ENCODE assay signal across 8 mouse cellular contexts in genomic region chr5:90364526-90364925, GRCm38 (mm10). TPM values are rescaled to one million over a fixed set of nuclear protein-coding genes. Genes with fewer than 3 reads are reported as not detected.
DNase-seq lines count a peak whose midpoint lies in the region; ATAC-seq and TF ChIP-seq lines count a peak whose summit lies in the region.

No protein-coding gene starts in this region.

- no peaks in the 10 kb centered on the region for H3K27me3 ChIP-seq in cerebellum, adult 2 months (ENCODE audit: control insufficient read depth, insufficient read depth, low read length)
- H3K27me3 ChIP-seq in hindbrain, embryonic 10.5 days (ENCODE audit: insufficient read depth, poor library complexity, severe bottlenecking): no peaks in the 10 kb centered on the region
- no peaks in the 10 kb centered on the region for H3K27me3 ChIP-seq in lung, embryonic 14.5 days (ENCODE audit: insufficient read depth, low read length)

- under 1% methylated on average over 6 of the region's 6 CpGs for WGBS in cerebellum, adult 2 months
- 6% methylated on average over 6 of the region's 6 CpGs for WGBS in hindbrain, embryonic 10.5 days
- 3% methylated on average over 6 of the region's 6 CpGs for WGBS in lung, embryonic 14.5 days

- peak; percentile 87 for DNase-seq in MN1 (ENCODE audit: low spot score)
- peak; percentile 63 to 76 for DNase-seq in cerebellum, adult 2 months
- DNase-seq in forelimb bud, embryonic 11.5 days (ENCODE audit: low read depth, low spot score): peak; percentile 44
- peak; percentile 32 for DNase-seq in hindbrain, embryonic 10.5 days (ENCODE audit: low spot score)
- DNase-seq in layer of hippocampus, adult 9-10 months (ENCODE audit: low spot score): peak; percentile 86
- peak; percentile 90 for DNase-seq in lung, embryonic 14.5 days
- DNase-seq in ovary, postnatal 36 days (ENCODE audit: low spot score): peak; percentile 20
- DNase-seq in thymus, postnatal 36 days: peak; percentile 43 to 58

- TF ChIP-seq POLR2A in cerebellum, adult 2 months (IDR thresholded peaks at IDR 0.05; ENCODE audit: borderline replicate concordance, insufficient read depth, low read length): no peak

- ATAC-seq in lung, embryonic 14.5 days (ENCODE audit: insufficient read depth): no peak

- peak overlapping the region; percentile 97 for H3K9ac ChIP-seq in lung, embryonic 14.5 days

- H3K36me3 ChIP-seq in hindbrain, embryonic 10.5 days: peaks cover 20% of the 10 kb centered on the region
- 0 out of 2 replicates have a peak, but pooled peaks cover 14% of the 10 kb centered on the region for H3K36me3 ChIP-seq in lung, embryonic 14.5 days (ENCODE audit: insufficient read depth)

- H3K4me1 ChIP-seq in cerebellum, adult 2 months (ENCODE audit: control insufficient read depth, insufficient read depth, low read length): peaks cover 3% of the 10 kb centered on the region
- peaks cover 23% of the 10 kb centered on the region for H3K4me1 ChIP-seq in hindbrain, embryonic 10.5 days (replicated peaks)
- H3K4me1 ChIP-seq in lung, embryonic 14.5 days (ENCODE audit: insufficient read depth): peaks cover 4% of the 10 kb centered on the region; the same call in 1 of the 2 replicates

- H3K4me2 ChIP-seq in lung, embryonic 14.5 days: peak overlapping the region; percentile 71

- TF ChIP-seq CTCF in cerebellum, adult 2 months (IDR thresholded peaks at IDR 0.05; ENCODE audit: borderline replicate concordance, insufficient read depth, low read depth, low read length): no peak; the same call in 1 of the 2 replicates
- TF ChIP-seq CTCF in lung, embryonic 14.5 days (IDR thresholded peaks at IDR 0.05; ENCODE audit: low read depth): peak; percentile 65

- no peak overlapping the region for H3K27ac ChIP-seq in cerebellum, adult 2 months (ENCODE audit: insufficient read depth, low read length)
- H3K27ac ChIP-seq in hindbrain, embryonic 10.5 days: peak overlapping the region; percentile 99; the same call in 1 of the 2 replicates
- peak overlapping the region; percentile 100; the same call in 1 of the 2 replicates for H3K27ac ChIP-seq in lung, embryonic 14.5 days (ENCODE audit: low read depth)

- peak overlapping the region; percentile 100 for H3K4me3 ChIP-seq in cerebellum, adult 2 months (replicated peaks; ENCODE audit: insufficient read depth, low read depth, low read length)
- peak overlapping the region; percentile 95 for H3K4me3 ChIP-seq in hindbrain, embryonic 10.5 days
- peak overlapping the region; percentile 93 for H3K4me3 ChIP-seq in lung, embryonic 14.5 days (ENCODE audit: low read depth, low read length)

- no peaks in the 10 kb centered on the region for H3K9me3 ChIP-seq in hindbrain, embryonic 10.5 days
- no peaks in the 10 kb centered on the region for H3K9me3 ChIP-seq in lung, embryonic 14.5 days (ENCODE audit: low read depth, low read length)

RNA-seq across cellular contexts. Expression of gene Ankrd17, which starts 1.9 kb away (rescaled TPM):
- 55.6 and 62.0 TPM in 2 replicates for polyA plus RNA-seq in cerebellum, adult 2 months (2012; rRNA removed)
- 19.9 and 22.4 TPM in 2 replicates for polyA plus RNA-seq in hindbrain, embryonic 10.5 days (2016; fragmentation: Nextera tagmentation; extraction: Ambion mirVana)
- polyA plus RNA-seq in lung, embryonic 14.5 days (2014; fragmentation: Nextera tagmentation; extraction: Ambion mirVana): 31.3 and 32.9 TPM in 2 replicates

RNA-seq across cellular contexts. Expression of gene Gm9958, which starts 2.5 kb away (rescaled TPM):
- 2.6 and 2.7 TPM in 2 replicates for polyA plus RNA-seq in cerebellum, adult 2 months (2012; rRNA removed)
- 6.5 and 6.6 TPM in 2 replicates for polyA plus RNA-seq in hindbrain, embryonic 10.5 days (2016; fragmentation: Nextera tagmentation; extraction: Ambion mirVana)
- 5.8 and 6.6 TPM in 2 replicates for polyA plus RNA-seq in lung, embryonic 14.5 days (2014; fragmentation: Nextera tagmentation; extraction: Ambion mirVana)

Comparison
In these comparisons a context has a peak if more than half of its experiments do, and no peak if none do; other contexts are left out.
1. DNase-seq: peak in every context shown above with its lines; median percentile 90 in lung, embryonic 14.5 days; 87 in MN1; 86 in layer of hippocampus, adult 9-10 months; 70 in cerebellum, adult 2 months; 50 in thymus, postnatal 36 days; 44 in forelimb bud, embryonic 11.5 days; 32 in hindbrain, embryonic 10.5 days; 20 in ovary, postnatal 36 days.